Mouse (Mus musculus) small intestine, adult 2 months (tissue): Measurements from ENCODE around the gene BC017158. TPM values are rescaled to one million over a fixed set of nuclear protein-coding genes. Genes with fewer than 3 reads are reported as not detected.

Experiments used
- H3K27ac ChIP-seq: fragments of 200-500 bp; 2 replicates; pipeline ENCODE4 v1.5.1; 2012; ENCODE audit warnings: low read depth, low read length, control low read depth, inconsistent platforms; ENCODE audit not compliant: insufficient read depth
- H3K27me3 ChIP-seq: fragments of 200-500 bp; 2 replicates; pipeline ENCODE4 v1.6.1; 2012; ENCODE audit warnings: mild to moderate bottlenecking, moderate library complexity, low read length, inconsistent platforms; ENCODE audit not compliant: control insufficient read depth, insufficient read depth
- H3K36me3 ChIP-seq: fragments of 200-500 bp; 2 replicates; pipeline ENCODE4 v1.6.1; 2012; ENCODE audit warnings: mild to moderate bottlenecking, low read length, control low read depth, inconsistent platforms; ENCODE audit not compliant: control insufficient read depth, insufficient read depth
- H3K4me1 ChIP-seq: fragments of 200-500 bp; 2 replicates; pipeline ENCODE4 v1.6.1; 2012; ENCODE audit warnings: low read length, inconsistent platforms, mixed read lengths; ENCODE audit not compliant: control insufficient read depth, insufficient read depth, insufficient read length
- H3K4me3 ChIP-seq: fragments of 200-500 bp; 2 replicates; pipeline ENCODE4 v1.5.1; 2012; ENCODE audit warnings: low read depth, mild to moderate bottlenecking, control low read depth, inconsistent platforms, low read length, moderate library complexity
- CTCF ChIP-seq: fragments of 200-500 bp; IDR thresholded peaks from 2 replicates; pipeline ENCODE4 v1.5.1; 2012; ENCODE audit warnings: low read depth, mild to moderate bottlenecking, control low read depth, inconsistent platforms, low read length, moderate library complexity, mixed read lengths; ENCODE audit not compliant: insufficient replicate concordance, insufficient read length; ENCODE audit errors: extremely low read depth
- POLR2A ChIP-seq: fragments of 200-500 bp; IDR thresholded peaks from 2 replicates; pipeline ENCODE4 v1.6.1; 2012; ENCODE audit warnings: low read depth, mild to moderate bottlenecking, control low read depth, inconsistent platforms, low read length, moderate library complexity
- WGBS: fragments of 180-500 bp; shearing (Covaris S2); methylation state at CpG from one replicate; pipeline ENCODE4 v1.1.7; 2018; 5-methylcytosine and 5-hydroxymethylcytosine counted together
- polyA plus RNA-seq: library from polyadenylated mRNA; depleted of rRNA; stranded (reverse); fragments of >200 nt; gene quantifications from 2 replicates; pipeline ENCODE4 v1.2.3, GENCODE M21; 2012

The BC017158 gene
- polyA plus RNA-seq, 1 experiment, result 52.7 TPM

GRCm38 (mm10) chr7:128332896-128333295, 34.9 kb upstream of the BC017158 start:
- H3K36me3 ChIP-seq, result no peaks in the 10 kb centered on the region
- TF ChIP-seq CTCF, result no peak
- TF ChIP-seq POLR2A, result no peak
- no peaks in the 10 kb centered on the region for H3K4me1 ChIP-seq
- 76% methylated on average over 1 of the region's 1 CpGs for WGBS
- no peaks in the 10 kb centered on the region for H3K27me3 ChIP-seq
- no peak overlapping the region for H3K4me3 ChIP-seq
- no peak overlapping the region for H3K27ac ChIP-seq

- no peak for TF ChIP-seq CTCF
- no peak for TF ChIP-seq POLR2A
- no peaks in the 10 kb centered on the region for H3K4me1 ChIP-seq
- WGBS, result 65% methylated on average over 9 of the region's 9 CpGs
Observed at GRCm38 (mm10) chr7:128330981-128331380, 33.0 kb upstream of the BC017158 start.

GRCm38 (mm10) chr7:128324977-128325376, 27.0 kb upstream of the BC017158 start:
- TF ChIP-seq POLR2A (no peak), CTCF (no peak)
- Histone ChIP-seq H3K4me3 (no peak overlapping the region), H3K36me3 (no peaks in the 10 kb centered on the region), H3K27me3 (no peaks in the 10 kb centered on the region), H3K4me1 (peaks cover 5% of the 10 kb centered on the region; the same call in 1 of the 2 replicates), H3K27ac (no peak overlapping the region)
- 100% methylated on average over 1 of the region's 1 CpGs for WGBS

More at GRCm38 (mm10) chr7:128330981-128331380, 33.0 kb upstream of the BC017158 start:
- H3K36me3 ChIP-seq, result no peaks in the 10 kb centered on the region
- H3K4me3 ChIP-seq, result no peak overlapping the region
- no peak overlapping the region for H3K27ac ChIP-seq
- no peaks in the 10 kb centered on the region for H3K27me3 ChIP-seq

GRCm38 (mm10) chr7:128321260-128321659, 23.3 kb upstream of the BC017158 start:
- TF ChIP-seq POLR2A (no peak), CTCF (no peak)
- Histone ChIP-seq H3K4me1 (peaks cover 5% of the 10 kb centered on the region; the same call in 1 of the 2 replicates), H3K27ac (peak overlapping the region; percentile 86), H3K27me3 (no peaks in the 10 kb centered on the region), H3K36me3 (no peaks in the 10 kb centered on the region), H3K4me3 (no peak overlapping the region)
- 60% methylated on average over 7 of the region's 7 CpGs for WGBS

GRCm38 (mm10) chr7:128320219-128320816, 22.3 kb upstream of the BC017158 start:
- Histone ChIP-seq H3K36me3 (no peaks in the 10 kb centered on the region), H3K27me3 (no peaks in the 10 kb centered on the region), H3K4me1 (peaks cover 5% of the 10 kb centered on the region; the same call in 1 of the 2 replicates), H3K27ac (peak overlapping the region; percentile 86), H3K4me3 (no peak overlapping the region)
- TF ChIP-seq CTCF (no peak), POLR2A (no peak)
- 65% methylated on average over 2 of the region's 2 CpGs for WGBS

- Histone ChIP-seq H3K27ac (peak overlapping the region; percentile 86; the same call in 1 of the 2 replicates), H3K36me3 (no peaks in the 10 kb centered on the region), H3K4me1 (peaks cover 5% of the 10 kb centered on the region; the same call in 1 of the 2 replicates), H3K4me3 (no peak overlapping the region), H3K27me3 (no peaks in the 10 kb centered on the region)
- TF ChIP-seq CTCF (no peak), POLR2A (no peak)
- 81% methylated on average over 7 of the region's 7 CpGs for WGBS
Observed at GRCm38 (mm10) chr7:128319140-128319539, 21.2 kb upstream of the BC017158 start.

- 64% methylated on average over 4 of the region's 4 CpGs for WGBS
- H3K36me3 ChIP-seq, result no peaks in the 10 kb centered on the region
- H3K4me1 ChIP-seq, result peaks cover 5% of the 10 kb centered on the region; the same call in 1 of the 2 replicates
- H3K4me3 ChIP-seq, result no peak overlapping the region
- no peak for TF ChIP-seq CTCF
- TF ChIP-seq POLR2A, result no peak
- no peak overlapping the region for H3K27ac ChIP-seq
- no peaks in the 10 kb centered on the region for H3K27me3 ChIP-seq
Observed at GRCm38 (mm10) chr7:128317011-128317410, 19.0 kb upstream of the BC017158 start.

GRCm38 (mm10) chr7:128314491-128314890, 16.5 kb upstream of the BC017158 start:
- Histone ChIP-seq H3K4me1 (peaks cover 5% of the 10 kb centered on the region; the same call in 1 of the 2 replicates), H3K27me3 (no peaks in the 10 kb centered on the region), H3K36me3 (no peaks in the 10 kb centered on the region), H3K27ac (no peak overlapping the region), H3K4me3 (no peak overlapping the region)
- 72% methylated on average over 7 of the region's 7 CpGs for WGBS
- TF ChIP-seq POLR2A (no peak), CTCF (no peak)
